Mouse (Mus musculus) kidney, postnatal 0 days (tissue): ENCODE measurements at regions not wholly inside any gene's neighbourhood (a gene's known extent, or its start where the extent isn't known, plus 50 kb on each side); places are given as distances from the start of the nearest gene placed in this dataset.
"Not testable (repeated sequence)": the region's sequence is repeated elsewhere in the genome, so short reads cannot be mapped to it uniquely, and the experiment has no call there.

Experiments used
- ATAC-seq: fragments of 200-750 bp; cut with Nextera tagmentation; replicated peaks from 2 replicates; pipeline ENCODE4 v1.8.0; 2017; ENCODE audit warnings: low read depth, moderate number of reproducible peaks, moderate TSS enrichment, moderate library complexity; ENCODE audit not compliant: low FRiP score
- DNase-seq: peaks from one replicate; pipeline ENCODE4 v3.0.0-alpha.2; 2016; ENCODE audit warnings: low spot score
- H3K27ac ChIP-seq: fragments of 300-500 bp; sonication (generic); 2 replicates; pipeline ENCODE4 v1.5.1; 2014; ENCODE audit warnings: mild to moderate bottlenecking
- H3K27me3 ChIP-seq: fragments of 300-500 bp; sonication (generic); 2 replicates; pipeline ENCODE4 v1.6.1; 2014; ENCODE audit warnings: low read length, mixed read lengths; ENCODE audit not compliant: insufficient read depth
- H3K36me3 ChIP-seq: fragments of 300-500 bp; sonication (generic); 2 replicates; pipeline ENCODE4 v1.6.1; 2014; ENCODE audit warnings: low read length, mixed read lengths; ENCODE audit not compliant: insufficient read depth
- H3K4me1 ChIP-seq: fragments of 300-500 bp; sonication (generic); replicated peaks from 2 replicates; pipeline ENCODE4 v1.6.1; 2014; ENCODE audit warnings: antibody characterized with exemption, low read length, mixed read lengths; ENCODE audit not compliant: insufficient read depth
- H3K4me2 ChIP-seq: fragments of 300-500 bp; sonication (generic); 2 replicates; pipeline ENCODE4 v1.6.1; 2014; ENCODE audit warnings: mild to moderate bottlenecking, low read length, moderate library complexity, mixed read lengths
- H3K4me3 ChIP-seq: fragments of 300-500 bp; sonication (generic); replicated peaks from 2 replicates; pipeline ENCODE4 v1.5.1; 2014; ENCODE audit warnings: low read depth, low read length
- H3K9ac ChIP-seq: fragments of 300-500 bp; sonication (generic); 2 replicates; pipeline ENCODE4 v1.6.1; 2014; ENCODE audit warnings: low read depth, low read length
- H3K9me3 ChIP-seq: fragments of 300-500 bp; sonication (generic); replicated peaks from 2 replicates; pipeline ENCODE4 v1.6.1; 2016; ENCODE audit warnings: low read length, inconsistent platforms, mixed read lengths
- CTCF ChIP-seq: IDR thresholded peaks from 2 replicates; pipeline ENCODE4 v1.5.1; 2016; ENCODE audit warnings: antibody characterized with exemption, low read depth, mild to moderate bottlenecking, moderate library complexity
- WGBS: fragments of 180-500 bp; shearing (Covaris S2); extraction: QIAGEN DNeasy Blood & Tissue Kit; methylation state at CpG from one replicate; pipeline ENCODE4 v1.1.7; 2014; 5-methylcytosine and 5-hydroxymethylcytosine counted together

GRCm38 (mm10) chr15:19585281-19585680 lies 766.5 kb downstream of the Cdh10 start:
- no peak overlapping the region for H3K4me3 ChIP-seq
- no peaks in the 10 kb centered on the region for H3K36me3 ChIP-seq
- no peaks in the 10 kb centered on the region for H3K9me3 ChIP-seq
- H3K27me3 ChIP-seq: no peaks in the 10 kb centered on the region
- no peaks in the 10 kb centered on the region for H3K4me1 ChIP-seq
- H3K9ac ChIP-seq: no peak overlapping the region
- ATAC-seq: no peak
- no peak overlapping the region for H3K4me2 ChIP-seq
- no peak overlapping the region for H3K27ac ChIP-seq
- 76% methylated on average over 1 of the region's 1 CpGs for WGBS
- no peak for DNase-seq
- TF ChIP-seq CTCF: no peak

GRCm38 (mm10) chr15:19593746-19594145 lies 775.0 kb downstream of the Cdh10 start:
- ATAC-seq (no peak), DNase-seq (no peak)
- Histone ChIP-seq H3K4me3 (no peak overlapping the region), H3K9me3 (no peaks in the 10 kb centered on the region), H3K36me3 (no peaks in the 10 kb centered on the region), H3K4me1 (no peaks in the 10 kb centered on the region), H3K27ac (no peak overlapping the region), H3K4me2 (no peak overlapping the region), H3K9ac (no peak overlapping the region), H3K27me3 (no peaks in the 10 kb centered on the region)
- WGBS: 97% methylated on average over 2 of the region's 2 CpGs
- no peak for TF ChIP-seq CTCF

- WGBS: 67% methylated on average over 5 of the region's 5 CpGs
- H3K4me3 ChIP-seq, H3K4me2 ChIP-seq, H3K27me3 ChIP-seq, H3K27ac ChIP-seq, H3K9ac ChIP-seq, H3K4me1 ChIP-seq, DNase-seq, H3K36me3 ChIP-seq, H3K9me3 ChIP-seq, ATAC-seq: not testable (repeated sequence)
Observed at GRCm38 (mm10) chr15:19622367-19622766, 803.6 kb downstream of the Cdh10 start.

- Histone ChIP-seq H3K4me1 (no peaks in the 10 kb centered on the region), H3K36me3 (no peaks in the 10 kb centered on the region), H3K9me3 (no peaks in the 10 kb centered on the region), H3K4me3 (no peak overlapping the region), H3K9ac (no peak overlapping the region), H3K27me3 (no peaks in the 10 kb centered on the region), H3K4me2 (no peak overlapping the region), H3K27ac (no peak overlapping the region)
- DNase-seq (no peak), ATAC-seq (no peak)
- WGBS: 88% methylated on average over 6 of the region's 6 CpGs
- no peak for TF ChIP-seq CTCF
Observed at GRCm38 (mm10) chr15:19667380-19667779, 781.7 kb upstream of the Cdh12 start.

GRCm38 (mm10) chr15:19675545-19675944 lies 773.5 kb upstream of the Cdh12 start:
- Histone ChIP-seq H3K4me3 (no peak overlapping the region), H3K9ac (no peak overlapping the region), H3K9me3 (no peaks in the 10 kb centered on the region), H3K4me1 (no peaks in the 10 kb centered on the region), H3K27me3 (no peaks in the 10 kb centered on the region), H3K4me2 (no peak overlapping the region), H3K36me3 (no peaks in the 10 kb centered on the region), H3K27ac (no peak overlapping the region)
- 64% methylated on average over 7 of the region's 7 CpGs for WGBS
- DNase-seq (no peak), ATAC-seq (no peak)
- no peak for TF ChIP-seq CTCF

- H3K27me3 ChIP-seq: no peaks in the 10 kb centered on the region
- H3K27ac ChIP-seq: no peak overlapping the region
- no peaks in the 10 kb centered on the region for H3K36me3 ChIP-seq
- 79% methylated on average over 2 of the region's 2 CpGs for WGBS
- no peaks in the 10 kb centered on the region for H3K9me3 ChIP-seq
- TF ChIP-seq CTCF: no peak
- H3K4me2 ChIP-seq: no peak overlapping the region
- DNase-seq (no peak), ATAC-seq (no peak)
- no peaks in the 10 kb centered on the region for H3K4me1 ChIP-seq
- no peak overlapping the region for H3K9ac ChIP-seq
- H3K4me3 ChIP-seq: no peak overlapping the region
Observed at GRCm38 (mm10) chr15:19687239-19687638, 761.8 kb upstream of the Cdh12 start.

- H3K36me3 ChIP-seq: no peaks in the 10 kb centered on the region
- no peaks in the 10 kb centered on the region for H3K4me1 ChIP-seq
- no peak overlapping the region for H3K4me2 ChIP-seq
- H3K9me3 ChIP-seq: no peaks in the 10 kb centered on the region
- H3K27ac ChIP-seq: no peak overlapping the region
- H3K27me3 ChIP-seq: no peaks in the 10 kb centered on the region
- no peak overlapping the region for H3K9ac ChIP-seq
- 76% methylated on average over 3 of the region's 3 CpGs for WGBS
- no peak overlapping the region for H3K4me3 ChIP-seq
- no peak for TF ChIP-seq CTCF
- no peak for DNase-seq
- no peak for ATAC-seq
Observed at GRCm38 (mm10) chr15:19711764-19712163, 737.3 kb upstream of the Cdh12 start.
